Mouse (Mus musculus) layer of hippocampus, adult 8-10 months (tissue): ENCODE data around the gene Vps39. TPM values are rescaled to one million over a fixed set of nuclear protein-coding genes. Genes with fewer than 3 reads are reported as not detected.

Source experiments
- DNase-seq, 2 experiments: peaks; one replicate each; pipeline ENCODE4 v3.0.0; 2022; ENCODE audit warnings: low spot score in 2 of 2
- total RNA-seq, 4 experiments: library from RNA; stranded (reverse); gene quantifications; 2 replicates each; pipeline ENCODE4 v1.2.4; 2022

The Vps39 gene
- total RNA-seq, 4 experiments from 2014 or later: 63.9 to 80.8 (median 71.4) TPM

GRCm38 (mm10) chr2:120299866-120300265, 53.1 kb downstream of the Vps39 start:
- DNase-seq: no peak

DNA sequence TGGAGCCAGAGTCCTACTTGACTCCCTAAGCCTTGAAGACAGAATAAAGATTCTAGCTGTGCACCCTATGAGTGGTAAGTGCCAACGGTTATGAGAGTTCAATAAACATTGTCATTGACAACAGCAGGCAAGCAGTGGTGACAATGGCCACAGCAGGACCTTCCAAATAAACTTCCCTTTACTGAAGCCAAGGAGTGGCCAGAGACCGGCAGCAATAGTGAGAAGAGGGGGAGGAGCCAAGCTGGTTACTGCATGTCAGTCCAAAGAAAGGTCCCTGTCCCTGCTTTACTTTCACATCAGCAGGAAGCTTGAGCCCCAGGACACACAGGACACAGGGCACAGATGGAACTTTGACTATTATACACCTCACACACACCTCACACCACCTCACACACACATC, 56.8 kb downstream of the Vps39 start:
- DNase-seq: no peak

DNA sequence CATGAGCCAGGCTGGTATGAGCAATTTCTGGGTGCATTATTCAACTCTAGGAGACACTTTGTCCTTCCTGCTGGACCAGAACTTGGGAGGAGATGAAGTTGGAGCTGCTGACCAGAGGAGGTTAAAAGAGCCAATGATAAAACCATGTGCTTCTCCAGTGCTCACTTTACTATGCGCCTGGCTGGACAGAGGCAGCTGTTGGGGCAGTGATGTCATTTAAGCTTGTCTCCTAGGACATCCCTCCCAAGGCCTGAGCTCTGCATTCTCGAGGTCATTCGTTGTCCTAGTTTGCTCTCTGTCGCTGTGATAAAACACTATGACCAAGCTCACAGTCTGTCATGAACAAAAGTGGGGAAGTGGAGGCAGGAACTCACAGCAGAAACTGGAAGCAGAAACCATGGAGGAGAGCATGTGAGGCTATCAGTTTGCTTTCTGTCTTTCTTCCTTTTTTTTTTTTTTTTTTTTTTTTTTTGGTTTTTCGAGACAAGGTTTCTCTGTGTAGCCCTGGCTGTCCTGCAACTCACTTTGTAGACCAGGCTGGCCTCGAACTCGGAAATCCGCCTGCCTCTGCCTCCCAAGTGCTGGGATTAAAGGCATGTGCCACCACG, 61.4 kb downstream of the Vps39 start:
- no peak for DNase-seq

DNA sequence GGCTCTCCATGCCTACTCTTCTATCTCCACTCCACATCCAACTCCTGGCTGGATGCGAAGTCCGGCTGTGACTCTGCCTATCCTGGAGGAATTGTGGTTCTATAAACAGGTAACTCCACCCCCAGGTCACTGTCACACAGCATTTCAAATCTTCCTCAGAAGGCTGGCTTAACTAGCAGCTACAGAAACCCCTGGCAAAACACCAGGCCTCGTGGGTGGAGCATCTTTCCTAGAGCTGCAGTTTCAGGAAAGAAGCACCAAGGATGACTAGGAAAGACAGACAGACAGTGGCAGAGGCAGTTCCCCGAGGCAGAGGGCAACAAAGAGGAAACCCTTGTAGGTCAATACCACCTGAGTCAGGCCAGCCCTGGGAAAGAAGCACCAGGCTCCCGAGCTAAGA, 63.9 kb downstream of the Vps39 start, which contains the start of gene Pla2g4d:
Pla2g4d (minus strand) TSS at position 203 of the 400 bp plus-strand sequence.
- DNase-seq: no peak

DNA sequence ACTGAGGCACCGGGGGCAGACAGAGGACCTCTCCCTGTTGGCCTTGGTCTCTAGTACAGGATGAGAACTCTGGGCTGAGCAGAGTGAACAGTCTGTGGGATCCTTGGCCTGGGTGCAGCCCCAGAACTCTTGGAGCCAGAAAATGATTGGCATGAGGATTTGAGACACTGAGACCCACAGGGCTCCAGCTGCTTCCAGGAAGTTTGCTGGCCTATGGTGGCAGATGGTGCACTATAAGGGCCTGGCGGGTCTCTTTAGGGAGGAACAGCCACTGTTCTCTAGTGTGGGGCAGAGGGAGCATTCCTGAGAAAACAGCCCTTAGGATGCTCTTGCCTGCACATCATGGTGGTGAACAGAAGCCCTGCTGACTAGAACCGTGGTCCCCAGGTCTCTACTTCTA, 64.5 kb downstream of the Vps39 start:
- no peak for DNase-seq

GRCm38 (mm10) chr2:120285639-120286038, 67.3 kb downstream of the Vps39 start:
- DNase-seq: no peak

DNA sequence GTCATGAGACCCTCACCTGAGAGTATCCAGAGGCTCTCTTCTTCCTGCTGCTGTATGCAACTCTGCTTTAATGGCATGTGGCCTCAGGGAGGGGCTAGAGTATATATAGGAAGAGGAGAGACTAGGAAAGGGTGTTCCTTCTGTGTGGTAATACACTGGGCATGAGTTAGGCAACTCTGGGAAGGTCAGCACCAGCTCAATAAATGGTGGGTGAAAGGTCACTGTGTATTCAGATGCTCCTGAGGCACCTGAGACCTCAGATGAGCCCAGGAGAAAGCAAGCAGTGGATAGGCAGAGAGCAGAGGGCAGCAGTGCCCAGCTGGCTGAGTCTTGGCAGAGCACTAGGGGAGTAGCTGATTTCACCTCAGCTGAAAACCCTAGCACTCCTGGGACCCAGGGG, 68.2 kb downstream of the Vps39 start:
- no peak for DNase-seq

- no peak for DNase-seq
These were observed 68.8 kb downstream of the Vps39 start for GRCm38 (mm10) chr2:120284094-120284493.

DNA sequence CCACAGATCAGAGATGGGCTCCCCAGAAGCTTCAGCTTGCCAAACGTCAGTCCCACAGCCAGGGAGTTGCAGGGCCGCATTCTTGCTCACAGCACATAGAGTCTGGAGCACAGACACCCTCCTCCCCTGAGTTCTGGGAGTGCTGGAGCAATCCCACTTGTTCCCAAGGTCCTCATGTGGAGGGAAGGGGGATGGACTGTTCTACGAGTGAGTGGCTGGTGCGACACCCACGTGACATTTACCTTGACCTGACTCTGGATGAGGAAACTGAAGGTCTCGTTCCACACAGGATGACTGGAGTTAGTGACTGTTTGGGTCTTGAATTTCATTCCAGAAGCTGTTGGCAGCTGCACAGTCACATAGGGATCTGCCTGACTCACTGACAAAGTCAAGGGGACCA, 69.4 kb downstream of the Vps39 start:
- DNase-seq: no peak

DNA sequence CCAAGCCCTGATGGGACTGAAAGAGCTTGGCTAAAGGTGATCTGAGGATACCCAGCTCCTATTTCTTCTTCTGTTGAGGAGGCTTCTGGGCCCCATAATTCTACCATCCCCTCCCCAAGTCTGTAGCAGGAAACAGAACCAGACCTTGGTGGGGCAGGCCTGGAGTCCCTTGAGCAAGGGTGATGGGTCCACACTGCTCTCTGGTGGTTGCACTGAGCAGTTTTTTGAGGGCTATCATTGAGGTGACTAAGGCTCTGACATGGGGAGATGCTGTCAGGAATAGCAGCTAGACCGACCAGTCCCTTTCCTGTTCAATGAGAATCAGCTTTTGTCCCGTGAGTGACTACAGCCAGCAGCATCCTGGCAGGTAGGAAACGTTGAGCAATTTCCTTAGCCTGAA, 71.7 kb downstream of the Vps39 start:
- DNase-seq: no peak

DNA sequence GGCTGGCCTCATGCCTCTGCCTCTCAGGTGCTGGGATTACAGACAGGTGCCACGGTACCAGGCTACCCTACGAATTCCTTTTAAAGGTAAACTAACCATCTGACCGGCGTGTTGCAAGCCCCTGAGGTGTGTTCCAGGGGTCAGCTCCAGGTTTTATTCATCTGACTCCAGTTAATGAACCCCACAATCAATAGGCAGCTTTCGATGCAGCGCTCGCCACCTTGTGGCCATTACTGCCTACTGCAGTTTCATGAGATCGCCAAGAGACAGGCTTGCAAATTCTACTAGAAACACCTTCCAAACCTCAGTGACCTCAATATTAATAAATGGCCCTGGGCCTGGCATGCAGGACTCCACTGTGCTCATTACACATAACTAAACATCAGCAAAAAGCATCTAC, 73.0 kb downstream of the Vps39 start:
- peak; percentile 26 to 63 for DNase-seq

GRCm38 (mm10) chr2:120276951-120277350, 76.0 kb downstream of the Vps39 start:
- no peak for DNase-seq

DNA sequence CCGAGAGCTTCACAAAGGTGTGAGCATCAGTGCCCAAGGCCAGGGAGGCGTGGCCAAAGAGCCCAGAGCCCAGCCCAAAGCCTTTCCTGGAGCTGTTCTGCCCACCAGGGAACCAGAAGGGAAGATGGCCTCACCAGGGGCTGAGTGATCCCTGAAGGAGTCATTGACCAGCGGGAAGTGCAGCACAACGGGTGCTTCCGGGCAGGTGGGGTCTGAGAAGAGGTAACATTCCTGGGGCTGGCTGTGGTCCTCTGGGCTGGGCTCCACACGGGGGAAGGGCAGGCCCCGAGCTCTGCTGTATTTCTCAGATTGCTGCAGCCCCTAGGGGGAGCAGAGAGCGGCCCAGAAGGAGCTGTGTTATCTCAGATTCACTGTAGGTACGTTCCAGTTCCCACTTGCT, 84.3 kb downstream of the Vps39 start:
- DNase-seq: no peak

Other genes with a start within 250 kb of the Vps39 start
- gene Ehd4, start 198.5 kb downstream of the Vps39 start, total RNA-seq: 10 to 100 TPM in 2 of 4 experiments, 1 to 10 TPM in 2; 7.9 to 19.0 (median 12.0) TPM
- gene Pla2g4e, start 107.8 kb downstream of the Vps39 start, total RNA-seq: 10 to 100 TPM; 12.0 to 16.9 (median 13.3) TPM
- gene Pla2g4d, start 63.9 kb downstream of the Vps39 start, total RNA-seq: not detected
- gene Pla2g4f, start 39.0 kb downstream of the Vps39 start, total RNA-seq: not detected
- gene Ganc, start 50.8 kb upstream of the Vps39 start, total RNA-seq: 10 to 100 TPM; 12.1 to 19.1 (median 15.2) TPM
- gene Tmem87a, start 51.0 kb upstream of the Vps39 start, total RNA-seq: 10 to 100 TPM; 37.5 to 46.4 (median 40.1) TPM
- gene Capn3, start 102.9 kb upstream of the Vps39 start, total RNA-seq: 10 to 100 TPM; 13.1 to 22.5 (median 17.3) TPM
- gene Zfp106, start 210.7 kb upstream of the Vps39 start, total RNA-seq: 100 to 1,000 TPM; 144 to 174 (median 166) TPM
- 10 to 100 TPM; 22.2 to 31.8 (median 26.0) TPM for gene Snap23, start 214.5 kb upstream of the Vps39 start, total RNA-seq